Mouse (Mus musculus): ENCODE data around the gene Mmp19. TPM values are rescaled to one million over a fixed set of nuclear protein-coding genes. Genes with fewer than 3 reads are reported as not detected.

Gene Mmp19
- polyA plus RNA-seq, 1 experiment from 2014 or later = 4.0 TPM

- peak overlapping the region; percentile 99 for H3K27ac ChIP-seq
- WGBS = 8% methylated on average over 6 of the region's 6 CpGs
- H3K36me3 ChIP-seq = peaks cover 23% of the 10 kb centered on the region; the same call in 1 of the 2 replicates
- H3K9me3 ChIP-seq = no peaks in the 10 kb centered on the region
- H3K27me3 ChIP-seq = no peaks in the 10 kb centered on the region
- peak overlapping the region; percentile 88 for H3K4me2 ChIP-seq
- H3K4me3 ChIP-seq = peak overlapping the region; percentile 89
- H3K9ac ChIP-seq = peak overlapping the region; percentile 90
- ATAC-seq (ENCODE audit: borderline replicate concordance, extremely low read depth, low FRiP score, low TSS enrichment) = no peak
- H3K4me1 ChIP-seq = peaks cover 39% of the 10 kb centered on the region
Measured at GRCm38 (mm10) chr10:128803361-128803760, 12.7 kb downstream of the Mmp19 start.

DNA sequence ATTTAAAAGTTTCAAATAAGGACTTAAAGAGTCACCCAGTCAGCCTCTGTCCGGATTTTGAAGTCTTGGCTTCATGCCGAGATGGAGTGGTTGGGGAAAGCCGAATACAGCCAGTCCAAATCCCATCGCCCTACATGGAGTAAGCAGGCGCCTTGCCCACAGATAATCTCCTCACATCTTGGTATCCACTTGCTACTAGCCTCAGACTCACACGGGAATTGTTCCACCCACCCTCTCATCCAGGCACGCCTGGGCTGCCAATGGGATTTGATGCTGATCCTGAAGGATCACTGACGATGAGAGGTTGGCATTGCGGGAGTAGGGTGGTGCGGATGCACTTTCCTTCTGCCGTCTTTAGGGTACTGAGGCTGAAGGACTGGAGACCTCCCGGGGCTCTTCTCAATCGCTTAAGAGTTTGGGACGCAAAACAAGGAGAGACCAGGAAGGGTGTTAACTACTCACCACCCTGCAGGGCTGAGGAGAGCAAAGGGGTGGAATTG, 13.1 kb downstream of the Mmp19 start, which contains the start of gene Dnajc14:
Gene Dnajc14 (plus strand): TSS at position 292 of the 500 bp plus-strand sequence.
- Histone ChIP-seq H3K4me3 (peak within 1 kb of the TSS; percentile 89), H3K9me3 (no peaks in the 10 kb centered on the region), H3K36me3 (peaks cover 26% of the 10 kb centered on the region), H3K9ac (peak within 1 kb of the TSS; percentile 90), H3K27ac (peak within 1 kb of the TSS; percentile 99), H3K27me3 (no peaks in the 10 kb centered on the region), H3K4me1 (peaks cover 43% of the 10 kb centered on the region), H3K4me2 (peak within 1 kb of the TSS; percentile 88)
- WGBS = under 1% methylated on average over 14 of the region's 14 CpGs
- peak; percentile 2 for ATAC-seq (ENCODE audit: borderline replicate concordance, extremely low read depth, low FRiP score, low TSS enrichment)

- H3K9me3 ChIP-seq = no peaks in the 10 kb centered on the region
- peak within 1 kb of the TSS; percentile 90 for H3K9ac ChIP-seq
- H3K4me2 ChIP-seq = peak within 1 kb of the TSS; percentile 88
- H3K27ac ChIP-seq = peak within 1 kb of the TSS; percentile 99
- H3K4me3 ChIP-seq = peak within 1 kb of the TSS; percentile 89
- no peaks in the 10 kb centered on the region for H3K27me3 ChIP-seq
- peak; percentile 62 for ATAC-seq (ENCODE audit: borderline replicate concordance, extremely low read depth, low FRiP score, low TSS enrichment)
- under 1% methylated on average over 27 of the region's 28 CpGs for WGBS
- H3K4me1 ChIP-seq = peaks cover 50% of the 10 kb centered on the region
- peaks cover 24% of the 10 kb centered on the region for H3K36me3 ChIP-seq
Measured at GRCm38 (mm10) chr10:128804271-128805091, 13.8 kb downstream of the Mmp19 start, which contains the start of gene Tmem198b. TSS of gene Tmem198b (minus strand) at chr10:128804370.

DNA sequence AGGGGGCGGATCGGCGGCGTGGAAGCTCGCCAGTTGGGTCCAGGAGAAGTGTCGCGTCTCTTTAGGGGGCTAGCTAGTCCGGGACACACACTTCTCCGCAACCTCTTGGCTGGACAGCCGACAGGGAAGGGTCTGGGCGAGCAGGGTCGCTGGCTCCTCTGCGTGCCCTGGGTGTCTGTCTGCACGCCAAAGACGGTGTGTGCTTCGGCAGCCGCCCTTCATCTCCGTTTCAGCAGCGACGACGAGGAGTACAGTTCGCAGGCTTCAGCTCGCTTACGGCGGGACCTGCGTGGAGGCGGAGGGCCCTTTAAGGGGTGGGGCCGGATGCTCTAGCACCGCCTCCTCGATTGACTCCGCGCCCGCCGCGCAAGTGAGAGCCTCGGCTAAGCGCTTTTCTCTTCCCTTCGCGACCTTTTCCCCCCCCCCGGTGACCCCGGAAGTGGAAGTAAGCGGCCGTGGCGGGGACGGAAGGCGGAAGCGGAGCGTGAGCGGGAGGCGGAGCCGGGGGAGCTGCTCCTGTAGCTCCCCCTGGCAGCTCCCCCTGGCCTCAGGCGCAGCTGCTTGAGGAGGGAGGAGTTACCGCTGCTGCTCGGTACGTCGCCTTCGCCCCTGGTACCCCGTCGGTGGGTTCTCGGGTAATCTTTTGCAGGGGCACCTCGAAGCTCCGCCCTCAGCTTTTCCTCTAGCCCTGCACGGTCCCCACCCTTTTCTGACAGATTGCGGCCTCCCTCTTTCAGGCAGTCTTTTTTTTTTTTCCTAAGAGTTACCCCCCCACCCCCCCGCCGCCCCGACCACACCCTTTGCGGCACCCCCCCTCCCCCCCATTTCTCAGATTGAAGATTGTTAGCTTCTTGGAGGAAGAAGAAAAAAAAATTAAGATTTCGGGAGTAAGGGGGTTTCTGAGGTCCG, 14.6 kb downstream of the Mmp19 start:
- Histone ChIP-seq H3K36me3 (peaks cover 21% of the 10 kb centered on the region), H3K9me3 (no peaks in the 10 kb centered on the region), H3K4me1 (peaks cover 53% of the 10 kb centered on the region), H3K9ac (peak overlapping the region; percentile 90), H3K27ac (peak overlapping the region; percentile 99), H3K27me3 (no peaks in the 10 kb centered on the region), H3K4me2 (peak overlapping the region; percentile 88), H3K4me3 (peak overlapping the region; percentile 89)
- WGBS = under 1% methylated on average over 69 of the region's 70 CpGs
- peak; percentile 94 for ATAC-seq (ENCODE audit: borderline replicate concordance, extremely low read depth, low FRiP score, low TSS enrichment)

GRCm38 (mm10) chr10:128806086-128806485, 15.4 kb downstream of the Mmp19 start:
- peak overlapping the region; percentile 89 for H3K4me3 ChIP-seq
- H3K27ac ChIP-seq = peak overlapping the region; percentile 99; the same call in 1 of the 2 replicates
- 40% methylated on average over 6 of the region's 6 CpGs for WGBS
- peaks cover 53% of the 10 kb centered on the region for H3K4me1 ChIP-seq
- peak overlapping the region; percentile 54 for H3K9ac ChIP-seq
- H3K36me3 ChIP-seq = peaks cover 15% of the 10 kb centered on the region
- peak overlapping the region; percentile 88 for H3K4me2 ChIP-seq
- no peaks in the 10 kb centered on the region for H3K27me3 ChIP-seq
- no peaks in the 10 kb centered on the region for H3K9me3 ChIP-seq
- ATAC-seq (ENCODE audit: borderline replicate concordance, extremely low read depth, low FRiP score, low TSS enrichment) = no peak

- Histone ChIP-seq H3K9me3 (no peaks in the 10 kb centered on the region), H3K9ac (peak overlapping the region; percentile 54), H3K4me1 (peaks cover 53% of the 10 kb centered on the region), H3K27me3 (no peaks in the 10 kb centered on the region), H3K4me3 (peak overlapping the region; percentile 89), H3K27ac (no peak overlapping the region), H3K4me2 (peak overlapping the region; percentile 88), H3K36me3 (peaks cover 13% of the 10 kb centered on the region)
- WGBS = 86% methylated on average over 8 of the region's 8 CpGs
- no peak for ATAC-seq (ENCODE audit: borderline replicate concordance, extremely low read depth, low FRiP score, low TSS enrichment)
Measured at GRCm38 (mm10) chr10:128807018-128807417, 16.3 kb downstream of the Mmp19 start.

DNA sequence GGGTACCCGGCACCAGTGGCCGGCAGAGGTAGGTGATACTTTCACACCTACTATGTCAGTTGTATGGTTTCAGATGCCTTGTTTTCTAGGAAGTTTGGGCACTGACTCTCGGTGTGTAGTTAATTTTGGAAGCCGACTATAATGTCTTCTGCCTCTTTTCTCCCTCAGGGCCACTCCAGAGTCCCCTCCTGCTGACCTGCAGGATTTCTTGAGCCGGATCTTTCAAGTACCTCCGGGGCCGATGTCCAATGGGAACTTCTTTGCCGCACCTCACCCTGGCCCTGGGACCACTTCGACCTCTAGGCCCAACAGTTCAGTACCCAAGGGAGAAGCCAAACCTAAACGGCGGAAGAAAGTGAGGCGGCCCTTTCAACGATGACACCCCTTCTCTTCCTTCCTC, 26.3 kb downstream of the Mmp19 start, which contains the start of gene Sarnp:
Gene Sarnp (plus strand): TSS at position 301 of the 400 bp plus-strand sequence.
- peaks cover 10% of the 10 kb centered on the region; the same call in 1 of the 2 replicates for H3K4me1 ChIP-seq
- H3K27ac ChIP-seq = no peak within 1 kb of the TSS
- no peak within 1 kb of the TSS for H3K4me3 ChIP-seq
- no peaks in the 10 kb centered on the region for H3K9me3 ChIP-seq
- 89% methylated on average over 13 of the region's 13 CpGs for WGBS
- H3K4me2 ChIP-seq = no peak within 1 kb of the TSS
- H3K36me3 ChIP-seq = peaks cover 55% of the 10 kb centered on the region
- H3K9ac ChIP-seq = no peak within 1 kb of the TSS
- no peaks in the 10 kb centered on the region for H3K27me3 ChIP-seq
- no peak for ATAC-seq (ENCODE audit: borderline replicate concordance, extremely low read depth, low FRiP score, low TSS enrichment)

GRCm38 (mm10) chr10:128820217-128820616, 29.5 kb downstream of the Mmp19 start:
- no peak for ATAC-seq (ENCODE audit: borderline replicate concordance, extremely low read depth, low FRiP score, low TSS enrichment)
- Histone ChIP-seq H3K4me1 (peaks cover 16% of the 10 kb centered on the region), H3K27ac (no peak overlapping the region), H3K36me3 (peaks cover 46% of the 10 kb centered on the region), H3K27me3 (no peaks in the 10 kb centered on the region), H3K9ac (no peak overlapping the region), H3K9me3 (no peaks in the 10 kb centered on the region), H3K4me3 (no peak overlapping the region; the same call in 1 of the 2 replicates), H3K4me2 (peak overlapping the region; percentile 67; the same call in 1 of the 2 replicates)
- 82% methylated on average over 4 of the region's 4 CpGs for WGBS

GRCm38 (mm10) chr10:128821358-128822056, 30.8 kb downstream of the Mmp19 start, which contains the start of gene Ormdl2:
TSS of gene Ormdl2 (minus strand) at chr10:128821645.
- under 1% methylated on average over 46 of the region's 46 CpGs for WGBS
- Histone ChIP-seq H3K27ac (0 out of 2 replicates have a peak within 1 kb of the TSS, but pooled peaks have one; percentile 25), H3K27me3 (no peaks in the 10 kb centered on the region), H3K9me3 (no peaks in the 10 kb centered on the region), H3K4me3 (peak within 1 kb of the TSS; percentile 70), H3K4me2 (peak within 1 kb of the TSS; percentile 67), H3K36me3 (peaks cover 39% of the 10 kb centered on the region), H3K9ac (peak within 1 kb of the TSS; percentile 79), H3K4me1 (peaks cover 16% of the 10 kb centered on the region)
- ATAC-seq (ENCODE audit: borderline replicate concordance, extremely low read depth, low FRiP score, low TSS enrichment) = peak; percentile 100

DNA sequence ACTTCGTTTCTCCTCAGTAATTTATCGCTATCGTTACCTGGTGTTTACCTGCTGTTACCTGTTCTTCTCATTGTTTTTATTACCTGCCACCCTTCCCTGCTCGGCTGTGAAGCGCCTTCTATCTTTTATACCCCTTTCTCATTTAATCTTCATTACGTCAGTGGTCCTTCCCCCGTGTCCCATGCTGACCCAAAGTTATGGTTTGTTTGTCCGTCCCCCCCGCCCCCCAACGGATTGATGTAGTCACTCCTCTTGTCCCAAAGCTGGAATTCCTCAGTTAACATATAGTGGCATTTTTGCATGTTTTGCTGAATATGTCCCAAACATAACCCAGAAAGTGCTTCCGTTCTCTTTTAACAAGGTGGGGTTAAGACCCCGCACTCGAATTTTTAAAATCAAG, 31.4 kb downstream of the Mmp19 start:
- H3K9me3 ChIP-seq = no peaks in the 10 kb centered on the region
- no peaks in the 10 kb centered on the region for H3K27me3 ChIP-seq
- peaks cover 16% of the 10 kb centered on the region for H3K4me1 ChIP-seq
- peak overlapping the region; percentile 79 for H3K9ac ChIP-seq
- ATAC-seq (ENCODE audit: borderline replicate concordance, extremely low read depth, low FRiP score, low TSS enrichment) = peak; percentile 9; the same call in 1 of the 2 replicates
- H3K4me2 ChIP-seq = peak overlapping the region; percentile 66
- peak overlapping the region; percentile 70 for H3K4me3 ChIP-seq
- H3K27ac ChIP-seq = 0 out of 2 replicates have a peak overlapping the region, but pooled peaks have one; percentile 25
- peaks cover 35% of the 10 kb centered on the region for H3K36me3 ChIP-seq
- 2% methylated on average over 13 of the region's 13 CpGs for WGBS

All from lung, embryonic 15.5 days (tissue).